Mouse (Mus musculus) adrenal gland, adult 8-10 months (tissue): Measurements from ENCODE around the gene Fgd4. TPM values are rescaled to one million over a fixed set of nuclear protein-coding genes. Genes with fewer than 3 reads are reported as not detected.

ENCODE experiments used
- DNase-seq: peaks from one replicate; pipeline ENCODE4 v3.0.0; 2022
- total RNA-seq, 4 experiments: library from RNA; stranded (reverse); gene quantifications; 2 replicates each; pipeline ENCODE4 v1.2.4; 2022

The Fgd4 gene
- 10 to 100 TPM; 15.6 to 18.8 (median 16.9) TPM for total RNA-seq

DNA sequence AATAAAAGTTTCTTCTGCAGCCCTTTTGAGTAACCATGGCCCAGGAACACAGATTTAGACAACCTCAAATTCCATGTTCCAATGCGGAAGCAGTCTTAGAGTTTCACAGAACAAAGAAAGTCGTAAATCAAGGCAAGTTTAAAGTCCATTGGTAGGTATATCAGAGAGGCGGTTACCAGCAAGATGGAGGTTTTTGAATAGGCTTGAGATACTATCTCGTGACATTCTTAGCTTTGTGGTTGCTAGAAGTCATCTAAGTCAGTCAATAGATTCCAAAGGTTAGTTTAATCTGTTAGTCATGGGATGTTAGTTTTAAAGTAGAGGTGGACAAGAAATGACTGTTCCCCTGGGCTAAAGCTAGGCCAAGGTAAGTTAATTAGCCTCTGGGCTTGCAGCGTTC lies at the start of gene Fgd4:
TSS of gene Fgd4 (minus strand) at position 89 of the 400 bp plus-strand sequence.
- DNase-seq = no peak

DNA sequence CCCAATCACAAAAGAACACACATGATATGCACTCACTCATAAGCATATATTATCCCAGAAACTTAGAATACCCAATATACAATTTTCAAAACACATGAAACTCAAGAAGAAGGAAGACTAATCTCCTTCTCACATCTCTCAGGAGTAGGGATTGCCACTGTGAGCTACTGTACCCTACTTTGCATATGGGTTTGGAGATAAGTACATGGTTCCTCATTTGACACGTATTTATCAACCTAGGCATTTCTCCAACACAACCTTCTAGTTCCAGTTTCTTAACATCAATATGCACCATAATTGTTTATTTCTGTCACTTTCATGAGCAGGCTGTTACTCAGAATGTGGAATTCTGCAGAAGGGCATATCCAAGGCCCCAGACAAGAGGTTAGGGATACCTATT lies 44.8 kb upstream of the Fgd4 start:
- DNase-seq = no peak

DNA sequence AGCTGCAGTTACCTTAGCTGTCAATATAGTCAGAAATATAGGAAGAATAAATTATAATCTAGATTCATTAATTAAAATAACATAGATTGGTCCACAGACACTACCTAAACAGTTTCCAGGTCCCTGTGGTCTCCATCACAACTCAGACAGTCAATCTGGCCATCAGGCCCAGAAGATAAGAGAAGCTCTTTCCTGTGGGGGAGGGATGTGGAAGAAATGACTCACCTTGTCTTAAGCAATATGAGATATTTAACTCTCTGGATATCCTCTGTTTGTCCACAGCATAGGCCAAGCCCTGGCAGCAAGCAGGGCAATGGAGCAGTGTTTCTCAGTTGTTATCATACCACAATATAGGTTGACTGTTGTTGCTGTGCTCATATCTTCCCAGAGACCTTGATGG lies 33.4 kb upstream of the Fgd4 start:
- DNase-seq = no peak

- DNase-seq = peak; percentile 34
These were observed 555 bp downstream of the Fgd4 start for GRCm38 (mm10) chr16:16599586-16600401.

DNA sequence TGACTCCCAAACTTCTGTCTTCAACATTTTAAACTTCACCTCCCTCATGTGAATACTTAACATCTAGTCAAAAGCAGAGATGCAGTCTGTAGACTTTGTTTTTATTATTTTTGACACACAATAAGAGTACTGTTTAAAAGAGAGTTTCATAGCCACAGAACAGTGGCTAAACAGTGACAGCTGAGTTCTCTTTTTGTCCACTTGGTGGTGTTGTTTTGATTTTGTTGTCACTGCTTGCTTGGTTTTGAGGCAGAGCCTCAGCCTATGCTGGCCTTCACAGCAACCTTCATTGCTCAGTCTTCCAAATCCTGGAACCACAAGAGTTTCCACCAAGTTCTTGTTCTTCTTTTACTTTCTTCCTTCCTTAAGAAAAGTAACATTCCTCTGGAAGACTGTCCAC lies 3.8 kb downstream of the Fgd4 start:
- no peak for DNase-seq

- no peak for DNase-seq
These were observed 7.7 kb downstream of the Fgd4 start for GRCm38 (mm10) chr16:16592622-16593021.

- peak; percentile 32 for DNase-seq
These were observed 15.8 kb downstream of the Fgd4 start for GRCm38 (mm10) chr16:16584409-16585032.

DNA sequence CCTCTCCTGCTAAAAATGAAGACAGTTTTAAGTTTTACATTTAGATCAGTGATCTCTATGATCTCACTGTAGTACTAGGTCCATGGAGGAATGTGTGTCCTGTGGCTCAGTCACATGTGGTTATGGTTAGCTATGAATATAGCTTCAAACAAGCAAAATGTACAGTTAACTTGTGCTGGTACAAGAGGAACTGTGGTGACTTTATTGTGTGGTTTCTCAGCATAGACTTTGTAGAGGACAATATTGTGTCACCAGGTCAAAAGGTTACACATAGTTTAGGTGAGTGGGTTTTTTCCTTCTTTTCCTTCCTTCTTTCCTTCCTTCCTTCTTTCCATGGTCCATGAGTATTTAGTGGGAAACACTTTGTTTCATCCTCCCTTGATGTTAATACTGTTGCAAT lies 23.8 kb downstream of the Fgd4 start:
- no peak for DNase-seq

DNA sequence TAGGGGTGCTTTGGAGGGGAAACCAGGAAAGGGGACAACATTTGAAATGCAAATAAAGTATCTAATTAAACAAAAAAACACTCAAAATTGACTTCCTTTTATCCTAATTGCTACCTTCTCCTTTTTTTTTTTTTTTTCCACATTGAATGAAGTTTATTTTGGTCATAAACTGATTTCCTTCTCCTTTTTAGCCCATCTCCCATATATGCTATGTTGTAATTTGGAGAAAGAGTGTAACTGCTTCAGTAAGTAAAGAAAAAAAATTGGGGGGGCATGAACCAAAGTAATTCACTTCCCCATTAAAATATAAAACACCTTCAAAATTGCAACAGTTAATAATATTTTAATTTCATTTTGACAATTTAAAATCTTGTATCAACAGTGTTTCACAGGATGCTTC lies 25.8 kb downstream of the Fgd4 start:
- DNase-seq = no peak

DNA sequence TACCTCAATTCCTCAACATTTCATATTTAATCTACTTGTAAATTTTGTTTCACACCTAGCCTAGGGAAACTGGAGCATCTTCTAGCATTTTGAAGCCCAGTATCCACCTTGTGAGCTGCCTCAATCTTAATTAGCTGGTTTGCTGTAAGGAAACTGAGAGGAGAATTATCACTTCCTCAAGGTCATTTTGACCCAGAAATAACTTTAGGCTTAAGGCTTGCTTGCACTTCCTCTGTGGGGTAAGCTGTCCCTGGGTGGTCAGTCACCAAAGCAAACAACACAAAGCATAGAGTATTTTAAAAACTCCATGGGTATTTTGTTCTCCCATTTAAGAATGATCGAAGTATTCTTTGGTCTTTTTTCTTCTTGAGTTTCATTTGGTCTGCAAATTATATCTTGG lies 27.2 kb downstream of the Fgd4 start:
- DNase-seq = no peak

DNA sequence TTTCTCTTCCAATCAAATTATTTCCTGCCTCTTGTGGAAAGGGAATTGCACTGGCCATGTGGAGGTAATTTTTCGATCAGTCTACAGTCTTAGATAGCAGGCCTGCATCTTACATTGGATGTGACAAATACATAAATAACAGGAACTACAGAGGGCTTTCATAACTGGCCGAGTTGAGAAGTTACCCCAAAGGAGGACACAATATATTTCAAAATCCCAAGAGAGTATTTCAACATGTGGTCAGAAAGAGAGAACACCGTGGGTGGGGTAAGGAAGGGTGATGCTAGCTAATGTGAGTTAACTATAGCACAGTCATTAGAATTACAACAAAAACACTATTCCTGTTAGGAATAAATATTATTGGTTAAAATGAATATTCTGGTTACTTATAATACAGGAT lies 29.0 kb downstream of the Fgd4 start:
- no peak for DNase-seq

- DNase-seq = no peak
These were observed 33.6 kb downstream of the Fgd4 start for GRCm38 (mm10) chr16:16566786-16567185.

- DNase-seq = no peak
These were observed 34.1 kb downstream of the Fgd4 start for GRCm38 (mm10) chr16:16566215-16566614.

- DNase-seq = no peak
These were observed 34.6 kb downstream of the Fgd4 start for GRCm38 (mm10) chr16:16565786-16566185.

- DNase-seq = no peak
These were observed 39.6 kb downstream of the Fgd4 start for GRCm38 (mm10) chr16:16560718-16561117.

GRCm38 (mm10) chr16:16559878-16560531 lies 40.3 kb downstream of the Fgd4 start:
- DNase-seq = peak; percentile 46

DNA sequence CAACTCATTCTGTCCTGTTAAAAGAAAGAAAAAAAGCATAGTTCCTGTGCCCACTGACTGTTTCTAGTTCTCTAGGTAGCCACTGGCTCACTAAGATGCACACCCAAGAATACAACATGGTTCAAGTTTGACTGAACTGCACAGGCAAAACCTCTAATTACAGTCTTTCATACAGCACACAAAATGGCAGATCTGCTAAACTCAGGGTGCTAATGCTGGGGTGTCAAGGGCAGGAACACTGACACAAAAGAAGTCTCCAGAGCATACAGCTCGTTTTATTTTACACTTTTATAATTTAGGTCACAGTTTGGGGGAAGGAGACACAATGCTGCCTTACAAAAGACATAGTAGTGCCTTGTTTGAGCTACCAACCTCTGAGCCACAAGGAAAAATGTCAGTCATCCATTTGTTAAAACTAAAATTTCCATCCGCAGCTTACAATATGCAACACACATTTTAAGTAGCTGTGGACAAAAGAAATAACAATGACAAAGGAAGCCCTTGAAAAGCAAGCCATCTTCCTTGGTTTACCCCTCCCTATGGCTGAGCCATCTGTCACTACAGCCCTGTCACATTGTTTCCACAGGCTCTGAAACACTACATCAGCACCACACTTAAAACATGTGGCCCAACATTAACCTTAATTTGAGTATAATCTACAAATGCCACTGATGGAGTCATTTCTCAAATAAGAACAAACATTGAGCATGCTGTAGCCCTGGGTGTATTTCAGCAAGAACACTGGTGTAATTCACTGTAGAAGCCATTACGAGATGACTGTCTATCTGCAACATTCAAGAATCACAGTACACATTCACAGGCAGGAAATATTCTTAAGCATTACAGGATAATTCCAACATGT lies 41.1 kb downstream of the Fgd4 start:
- no peak for DNase-seq

DNA sequence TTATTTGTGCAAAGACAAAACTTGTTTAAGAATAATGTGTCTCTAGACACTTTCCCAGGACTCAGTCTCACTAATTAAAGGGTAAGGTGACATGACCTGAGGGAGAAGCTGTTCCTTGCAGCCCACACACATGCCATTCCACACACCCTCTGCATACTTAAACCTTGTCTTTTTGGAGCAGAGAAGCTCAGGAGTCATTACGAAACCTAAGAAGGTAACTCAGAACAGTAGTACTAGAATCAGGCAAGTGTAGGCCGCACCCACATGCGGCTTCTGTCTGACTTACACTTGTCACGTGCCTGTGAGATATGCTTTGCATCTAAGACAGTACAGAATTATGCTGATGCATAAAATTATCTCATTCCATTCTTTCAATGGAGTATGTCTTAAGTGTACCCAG lies 42.6 kb downstream of the Fgd4 start:
- no peak for DNase-seq

DNA sequence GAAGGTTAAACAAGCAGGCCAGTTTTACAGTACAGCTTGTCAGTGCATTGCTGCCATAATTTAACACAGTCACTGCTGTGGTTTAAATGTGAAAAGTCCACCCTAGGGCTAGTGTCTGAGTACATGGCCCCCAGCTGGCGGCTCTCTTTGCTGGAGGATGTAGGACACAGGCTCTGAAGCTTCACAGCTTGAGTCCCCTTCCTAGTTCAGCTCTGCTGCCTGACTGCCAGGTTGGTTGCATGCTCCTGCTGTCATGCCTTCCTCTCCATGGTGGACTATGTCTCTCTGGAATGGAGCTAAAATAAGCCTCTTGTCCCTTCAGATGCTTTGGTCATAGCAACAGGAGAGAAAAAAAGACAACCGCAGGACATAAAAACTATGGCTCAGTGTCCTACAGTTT lies 46.3 kb downstream of the Fgd4 start:
- DNase-seq = no peak

DNA sequence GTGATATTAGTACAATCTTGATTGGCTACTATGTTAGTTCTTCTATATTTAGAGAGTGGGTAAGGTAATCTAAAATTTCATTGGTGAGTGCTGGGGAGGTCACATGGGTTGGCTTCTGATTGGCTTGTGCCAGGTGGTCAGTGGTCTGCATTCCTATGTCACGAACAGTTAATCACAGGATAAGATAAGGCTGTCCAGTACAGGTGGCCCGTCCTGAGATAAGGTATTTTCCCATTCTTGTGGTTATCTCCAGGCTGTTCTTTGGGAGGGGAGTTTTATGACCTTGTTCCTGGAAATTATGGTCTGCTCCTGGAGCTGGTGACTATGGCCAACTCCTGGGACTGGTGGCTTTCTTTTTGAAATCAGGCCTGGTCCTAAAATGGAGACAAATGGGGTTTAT lies 48.2 kb downstream of the Fgd4 start:
- DNase-seq = no peak

GRCm38 (mm10) chr16:16549105-16549504 lies 51.2 kb downstream of the Fgd4 start:
- DNase-seq = no peak

- DNase-seq = no peak
These were observed 53.7 kb downstream of the Fgd4 start for GRCm38 (mm10) chr16:16546657-16547056.

GRCm38 (mm10) chr16:16542956-16543441 lies 57.4 kb downstream of the Fgd4 start:
- DNase-seq = no peak
